Mouse (Mus musculus): Measurements from ENCODE around the gene Dus4l.

The Dus4l gene

DNA sequence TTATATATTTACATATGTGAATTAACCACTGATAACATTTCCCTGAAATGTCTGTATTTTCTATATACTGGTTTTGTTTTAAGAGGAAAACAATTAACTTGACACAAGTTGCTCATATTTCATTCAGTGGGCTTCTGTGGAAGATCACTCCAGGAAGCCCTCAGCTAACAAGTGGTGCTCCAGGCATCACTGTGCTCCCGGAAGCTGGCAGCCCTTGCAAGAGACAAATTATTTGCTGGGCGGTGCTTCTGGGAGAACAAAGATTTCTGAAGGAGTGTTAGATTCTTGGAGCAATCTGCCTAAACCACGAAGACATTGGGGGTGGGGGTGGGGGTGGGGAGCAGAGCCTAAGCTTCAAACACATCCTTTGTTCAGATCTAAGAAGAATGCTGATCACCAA is 62.6 kb downstream of the Dus4l start:
- DNase-seq (ENCODE audit: low spot score in 2 of 2): no peak

All from heart, adult 9 months (tissue).